Mouse (Mus musculus) thymus, adult 2 months (tissue): ENCODE results near the gene Otud7a. TPM values are rescaled to one million over a fixed set of nuclear protein-coding genes. Genes with fewer than 3 reads are reported as not detected.

Source experiments
- DNase-seq: peaks from one replicate; pipeline ENCODE4 v3.0.0; 2021
- H3K27ac ChIP-seq: fragments of 200-500 bp; 2 replicates; pipeline ENCODE4 v1.5.1; 2012; ENCODE audit warnings: low read length, control low read depth; ENCODE audit not compliant: control insufficient read depth, insufficient read depth
- H3K27me3 ChIP-seq: fragments of 200-500 bp; 2 replicates; pipeline ENCODE4 v1.6.1; 2012; ENCODE audit warnings: mild to moderate bottlenecking, low read length, moderate library complexity, mixed read lengths; ENCODE audit not compliant: control insufficient read depth, insufficient read depth
- H3K36me3 ChIP-seq: fragments of 200-500 bp; 2 replicates; pipeline ENCODE4 v1.6.1; 2012; ENCODE audit warnings: mild to moderate bottlenecking, low read length, moderate library complexity; ENCODE audit not compliant: control insufficient read depth, insufficient read depth
- H3K4me1 ChIP-seq: fragments of 200-500 bp; replicated peaks from 2 replicates; pipeline ENCODE4 v1.6.1; 2012; ENCODE audit warnings: low read length; ENCODE audit not compliant: control insufficient read depth, insufficient read depth
- H3K4me3 ChIP-seq: fragments of 200-500 bp; 2 replicates; pipeline ENCODE4 v1.5.1; 2012; ENCODE audit warnings: mild to moderate bottlenecking, low read length, control low read depth, moderate library complexity; ENCODE audit not compliant: control insufficient read depth, insufficient read depth
- CTCF ChIP-seq: fragments of 200-500 bp; IDR thresholded peaks from 2 replicates; pipeline ENCODE4 v1.5.1; 2012; ENCODE audit warnings: mild to moderate bottlenecking, control low read depth, low read length, moderate library complexity, borderline replicate concordance; ENCODE audit not compliant: control insufficient read depth, poor library complexity, insufficient read depth; ENCODE audit errors: extremely low read depth
- POLR2A ChIP-seq: fragments of 200-500 bp; IDR thresholded peaks from 2 replicates; pipeline ENCODE4 v1.6.1; 2012; ENCODE audit warnings: mild to moderate bottlenecking, low read length, control low read depth, moderate library complexity; ENCODE audit not compliant: control insufficient read depth, poor library complexity, insufficient read depth; ENCODE audit errors: extremely low read depth
- WGBS: fragments of 180-500 bp; shearing (Covaris S2); methylation state at CpG from one replicate; pipeline ENCODE4 v1.1.7; 2018; 5-methylcytosine and 5-hydroxymethylcytosine counted together
- polyA plus RNA-seq: library from polyadenylated mRNA; depleted of rRNA; stranded (reverse); fragments of >200 nt; gene quantifications from 2 replicates; pipeline ENCODE4 v1.2.3, GENCODE M21; 2012

Gene Otud7a
- polyA plus RNA-seq, 1 experiment: 0.12 TPM

- 60% methylated on average over 2 of the region's 2 CpGs for WGBS
- H3K4me1 ChIP-seq: no peaks in the 10 kb centered on the region
- TF ChIP-seq POLR2A: no peak
- no peak for TF ChIP-seq CTCF
- H3K36me3 ChIP-seq: no peaks in the 10 kb centered on the region
- no peak overlapping the region for H3K27ac ChIP-seq
- no peaks in the 10 kb centered on the region for H3K27me3 ChIP-seq
- H3K4me3 ChIP-seq: no peak overlapping the region
- DNase-seq: no peak
These were observed 276.1 kb downstream of the Otud7a start for GRCm38 (mm10) chr7:63720682-63721081.

- no peak for DNase-seq
- no peaks in the 10 kb centered on the region for H3K4me1 ChIP-seq
- no peak overlapping the region for H3K4me3 ChIP-seq
- TF ChIP-seq POLR2A: no peak
- TF ChIP-seq CTCF: no peak
- no peaks in the 10 kb centered on the region for H3K36me3 ChIP-seq
- no peak overlapping the region for H3K27ac ChIP-seq
- no peaks in the 10 kb centered on the region for H3K27me3 ChIP-seq
- 81% methylated on average over 6 of the region's 6 CpGs for WGBS
These were observed 280.6 kb downstream of the Otud7a start for GRCm38 (mm10) chr7:63725040-63725729.

GRCm38 (mm10) chr7:63729605-63730004 is 285.1 kb downstream of the Otud7a start:
- WGBS: 95% methylated on average over 5 of the region's 5 CpGs
- H3K27me3 ChIP-seq: no peaks in the 10 kb centered on the region
- H3K4me1 ChIP-seq: no peaks in the 10 kb centered on the region
- H3K27ac ChIP-seq: no peak overlapping the region
- H3K36me3 ChIP-seq: no peaks in the 10 kb centered on the region
- H3K4me3 ChIP-seq: no peak overlapping the region
- no peak for TF ChIP-seq CTCF
- TF ChIP-seq POLR2A: no peak
- no peak for DNase-seq

GRCm38 (mm10) chr7:63730012-63730411 is 285.5 kb downstream of the Otud7a start:
- Histone ChIP-seq H3K36me3 (no peaks in the 10 kb centered on the region), H3K4me3 (no peak overlapping the region), H3K27me3 (no peaks in the 10 kb centered on the region), H3K27ac (no peak overlapping the region), H3K4me1 (no peaks in the 10 kb centered on the region)
- no peak for TF ChIP-seq CTCF
- TF ChIP-seq POLR2A: no peak
- no peak for DNase-seq

GRCm38 (mm10) chr7:63737725-63738124 is 293.2 kb downstream of the Otud7a start:
- H3K36me3 ChIP-seq: no peaks in the 10 kb centered on the region
- no peak overlapping the region for H3K4me3 ChIP-seq
- no peaks in the 10 kb centered on the region for H3K27me3 ChIP-seq
- 58% methylated on average over 4 of the region's 4 CpGs for WGBS
- TF ChIP-seq POLR2A (no peak), CTCF (no peak)
- no peaks in the 10 kb centered on the region for H3K4me1 ChIP-seq
- DNase-seq: peak; percentile 12
- H3K27ac ChIP-seq: no peak overlapping the region

- no peak overlapping the region for H3K4me3 ChIP-seq
- no peak overlapping the region for H3K27ac ChIP-seq
- TF ChIP-seq CTCF (no peak), POLR2A (no peak)
- H3K4me1 ChIP-seq: no peaks in the 10 kb centered on the region
- 81% methylated on average over 1 of the region's 1 CpGs for WGBS
- DNase-seq: no peak
- H3K27me3 ChIP-seq: no peaks in the 10 kb centered on the region
- no peaks in the 10 kb centered on the region for H3K36me3 ChIP-seq
These were observed 293.6 kb downstream of the Otud7a start for GRCm38 (mm10) chr7:63738142-63738541.

GRCm38 (mm10) chr7:63743116-63743515 is 298.6 kb downstream of the Otud7a start:
- H3K36me3 ChIP-seq: no peaks in the 10 kb centered on the region
- WGBS: 92% methylated on average over 1 of the region's 1 CpGs
- H3K4me1 ChIP-seq: no peaks in the 10 kb centered on the region
- TF ChIP-seq CTCF (no peak), POLR2A (no peak)
- H3K27me3 ChIP-seq: no peaks in the 10 kb centered on the region
- DNase-seq: no peak
- H3K27ac ChIP-seq: no peak overlapping the region
- H3K4me3 ChIP-seq: no peak overlapping the region
